Mouse (Mus musculus) layer of hippocampus, postnatal 14 days (tissue): Measurements from ENCODE around the gene Adgre1. TPM values are rescaled to one million over a fixed set of nuclear protein-coding genes. Genes with fewer than 3 reads are reported as not detected.
A peak's percentile ranks its signal among the peaks of the same experiment; 100 is the strongest.
"Not testable (repeated sequence)": the region's sequence is repeated elsewhere in the genome, so short reads cannot be mapped to it uniquely, and the experiment has no call there.

Experiments used
- DNase-seq, 2 experiments: peaks; one replicate each; pipeline ENCODE4 v3.0.0; 2021 to 2022; ENCODE audit warnings: low spot score in 2 of 2, mixed read lengths in 1 of 2
- long read RNA-seq, 2 experiments: library from polyadenylated mRNA; stranded (forward); transcript quantifications; one replicate each; pipeline ENCODE4 v2.0.0; 2021
- total RNA-seq, 2 experiments: library from RNA; stranded (reverse); gene quantifications; 2 replicates each; pipeline ENCODE4 v1.2.3; 2021

Gene Adgre1
- 1 to 10 TPM; 4.0 to 8.6 TPM for total RNA-seq
- long read RNA-seq, experiment 1, transcript Adgre1-202 (22 exons, 3,238 nt), result major isoform, 7 of 11 reads
- long read RNA-seq, experiment 1, partial matches to known transcripts, result 2 of 11 reads
- long read RNA-seq, experiment 1, other reads (novel, unspliced or antisense), result 2 of 11 reads
- long read RNA-seq, experiment 2, partial matches to known transcripts, result 1 of 4 reads
- long read RNA-seq, experiment 2, other reads (novel, unspliced or antisense), result 2 of 4 reads

- no peak for DNase-seq
Observed at GRCm38 (mm10) chr17:57358441-57358840, at the start of gene Adgre1. Gene Adgre1 (plus strand): TSS chr17:57358691.

- DNase-seq, result no peak
Observed at GRCm38 (mm10) chr17:57311801-57312200, 46.7 kb upstream of the Adgre1 start.

- DNase-seq, result no peak
Observed at GRCm38 (mm10) chr17:57327615-57328014, 30.9 kb upstream of the Adgre1 start.

- no peak for DNase-seq
Observed at GRCm38 (mm10) chr17:57328944-57329343, 29.5 kb upstream of the Adgre1 start.

GRCm38 (mm10) chr17:57330993-57331392 lies 27.5 kb upstream of the Adgre1 start:
- DNase-seq, result no peak

- DNase-seq, result no peak
Observed at GRCm38 (mm10) chr17:57332241-57332640, 26.2 kb upstream of the Adgre1 start.

GRCm38 (mm10) chr17:57334001-57334760 lies 24.3 kb upstream of the Adgre1 start:
- no peak for DNase-seq

- DNase-seq, result peak; percentile 80 to 83
Observed at GRCm38 (mm10) chr17:57334761-57335150, 23.7 kb upstream of the Adgre1 start.

GRCm38 (mm10) chr17:57335194-57335593 lies 23.3 kb upstream of the Adgre1 start:
- not testable (repeated sequence) for DNase-seq

GRCm38 (mm10) chr17:57335673-57336303 lies 22.7 kb upstream of the Adgre1 start:
- peak; percentile 91 to 93 for DNase-seq

- no peak for DNase-seq
Observed at GRCm38 (mm10) chr17:57337996-57338395, 20.5 kb upstream of the Adgre1 start.

- DNase-seq, result no peak
Observed at GRCm38 (mm10) chr17:57339298-57339697, 19.2 kb upstream of the Adgre1 start.

GRCm38 (mm10) chr17:57341568-57341967 lies 16.9 kb upstream of the Adgre1 start:
- no peak for DNase-seq

- no peak for DNase-seq
Observed at GRCm38 (mm10) chr17:57344029-57344707, 14.3 kb upstream of the Adgre1 start.

- DNase-seq, result no peak
Observed at GRCm38 (mm10) chr17:57347017-57347416, 11.5 kb upstream of the Adgre1 start.

- DNase-seq, result no peak
Observed at GRCm38 (mm10) chr17:57347781-57348180, 10.7 kb upstream of the Adgre1 start.

- DNase-seq, result no peak
Observed at GRCm38 (mm10) chr17:57349067-57349466, 9.4 kb upstream of the Adgre1 start.

- DNase-seq, result no peak
Observed at GRCm38 (mm10) chr17:57350212-57350611, 8.3 kb upstream of the Adgre1 start.

- DNase-seq, result no peak
Observed at GRCm38 (mm10) chr17:57351107-57351506, 7.4 kb upstream of the Adgre1 start.

GRCm38 (mm10) chr17:57359485-57360241 lies 1.2 kb downstream of the Adgre1 start:
- DNase-seq, result no peak
